Mouse (Mus musculus): ENCODE measurements at regions not wholly inside any gene's neighbourhood (a gene's known extent, or its start where the extent isn't known, plus 50 kb on each side); places are given as distances from the start of the nearest gene placed in this dataset.

DNA sequence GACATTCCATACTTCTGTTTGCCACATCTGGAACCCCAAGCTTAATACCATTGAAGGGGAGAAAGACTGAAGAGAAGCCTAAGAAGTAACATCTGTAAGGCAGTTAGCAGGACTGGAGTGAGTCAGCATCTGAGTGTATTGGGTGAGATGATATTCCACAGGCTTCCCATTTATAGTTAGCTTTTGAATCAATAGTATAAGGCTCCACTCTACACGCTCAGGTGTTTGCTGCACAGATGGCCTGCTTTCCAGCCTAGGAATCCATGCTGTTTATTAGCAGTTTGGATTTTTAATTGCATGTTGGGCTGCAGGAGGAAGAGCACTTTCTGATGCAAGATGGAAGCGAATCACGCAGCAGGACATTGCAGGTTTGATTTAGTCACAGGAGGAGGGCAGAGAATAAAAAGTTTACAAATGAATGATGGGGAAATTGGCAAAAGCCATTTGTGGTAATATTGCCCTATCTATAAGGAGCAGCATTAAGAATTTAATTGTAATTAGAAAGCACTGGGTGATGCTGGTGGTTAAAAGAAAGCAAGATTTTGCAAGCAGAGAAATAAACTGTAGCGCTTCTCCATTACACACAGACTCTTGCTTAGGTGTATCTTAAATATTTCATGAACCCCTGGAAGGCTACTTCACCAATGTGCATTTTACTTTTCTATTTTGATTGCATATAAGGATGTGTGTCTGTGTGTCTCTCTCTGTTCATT is 109.8 kb upstream of the Kcnq5 start:
- DNase-seq (ENCODE audit: low read depth), result peak; percentile 44
- TF ChIP-seq POLR2A (IDR thresholded peaks at IDR 0.05; ENCODE audit: borderline replicate concordance, extremely low read depth, insufficient read depth, insufficient read length, poor library complexity, severe bottlenecking) (no peak), CTCF (IDR thresholded peaks at IDR 0.05; ENCODE audit: borderline replicate concordance, extremely low read depth, insufficient read depth, insufficient read length) (no peak)

DNA sequence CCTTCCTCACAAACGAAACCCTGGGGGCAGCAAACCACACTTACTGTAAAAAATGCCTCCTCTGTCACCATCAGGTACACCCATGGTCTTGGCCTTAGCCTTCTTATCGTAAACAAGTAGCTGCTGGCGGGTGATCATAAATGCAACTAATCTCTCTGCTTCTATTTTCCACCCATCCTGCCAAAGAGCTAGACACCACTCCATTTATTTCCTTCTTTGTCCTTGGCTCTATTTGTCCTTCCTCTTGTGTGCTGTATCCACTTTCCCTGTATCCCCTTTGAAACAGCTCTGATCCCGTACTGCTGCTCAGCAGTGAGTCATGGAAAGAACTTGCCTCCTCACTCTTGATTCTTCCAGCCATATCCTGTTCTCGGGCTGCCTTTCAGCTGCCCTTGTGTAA is 108.3 kb upstream of the Kcnq5 start:
- peak; percentile 53 for DNase-seq (ENCODE audit: low read depth)
- TF ChIP-seq POLR2A (IDR thresholded peaks at IDR 0.05; ENCODE audit: borderline replicate concordance, extremely low read depth, insufficient read depth, insufficient read length, poor library complexity, severe bottlenecking) (no peak), CTCF (IDR thresholded peaks at IDR 0.05; ENCODE audit: borderline replicate concordance, extremely low read depth, insufficient read depth, insufficient read length) (no peak)

Data from brain, embryonic 14.5 days (tissue).